Comparison of ENCODE assay signal across 8 mouse cellular contexts in the genomic region with DNA sequence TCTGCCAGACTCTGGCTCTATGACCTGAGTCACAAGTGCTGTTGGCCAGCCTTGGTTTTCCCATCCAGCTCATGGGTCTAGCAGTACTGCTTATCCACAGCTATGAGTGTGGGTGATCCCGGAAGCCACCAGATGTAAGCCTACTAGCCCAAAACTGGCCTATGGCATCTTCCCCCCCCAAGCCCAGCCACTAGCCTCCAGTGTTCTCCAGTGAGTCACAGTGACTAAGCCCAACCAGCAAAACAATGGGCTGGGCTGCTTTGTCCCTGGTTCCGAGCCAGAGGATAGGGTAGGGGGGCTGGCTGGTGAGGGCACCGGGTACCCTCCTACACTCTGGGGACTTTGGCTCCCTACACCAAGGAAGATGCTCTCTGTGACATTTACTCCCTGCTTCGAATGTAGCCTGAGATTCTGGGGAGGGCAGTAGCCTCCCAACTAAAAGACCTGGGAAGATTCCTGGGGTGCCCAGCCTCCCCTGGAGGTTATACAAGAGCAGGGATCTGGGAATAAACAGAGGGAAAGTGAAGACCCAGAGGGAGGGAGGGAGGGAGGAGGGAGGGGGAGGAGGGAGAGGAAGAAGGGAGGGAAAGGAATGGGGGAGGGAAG. TPM values are rescaled to one million over a fixed set of nuclear protein-coding genes. Genes with fewer than 3 reads are reported as not detected.
A peak's percentile ranks its signal among the peaks of the same experiment; 100 is the strongest.
DNase-seq lines count a peak whose midpoint lies in the region; ATAC-seq and TF ChIP-seq lines count a peak whose summit lies in the region.

No protein-coding gene starts in this region.

- in situ Hi-C loops in Patski (cut with MboI; ENCODE audit: low pct_unique_long_range_greater_than_20kb) = no loop called here

- peak; percentile 63 for DNase-seq in hindbrain, embryonic 10.5 days (ENCODE audit: low spot score)
- no peak for DNase-seq in hindbrain, embryonic 14.5 days (ENCODE audit: low spot score)
- peak; percentile 88 for DNase-seq in Patski (ENCODE audit: low read depth, low spot score)
- DNase-seq in gastrocnemius, postnatal 25 days = peak; percentile 71
- DNase-seq in T-cell, adult 2 months (ENCODE audit: low spot score) = no peak

- H3K4me1 ChIP-seq in hindbrain, embryonic 10.5 days (replicated peaks) = peaks cover 55% of the 10 kb centered on the region
- H3K4me1 ChIP-seq in hindbrain, embryonic 14.5 days (replicated peaks; ENCODE audit: control insufficient read depth, insufficient read depth, low read length) = peaks cover 11% of the 10 kb centered on the region
- H3K4me1 ChIP-seq in intestine, embryonic 15.5 days (replicated peaks) = peaks cover 34% of the 10 kb centered on the region
- H3K4me1 ChIP-seq in midbrain, embryonic 12.5 days = peaks cover 19% of the 10 kb centered on the region

- WGBS in hindbrain, embryonic 10.5 days = 23% methylated on average over 4 of the region's 4 CpGs
- 26% methylated on average over 4 of the region's 4 CpGs for WGBS in hindbrain, embryonic 14.5 days
- WGBS in intestine, embryonic 15.5 days = 17% methylated on average over 4 of the region's 4 CpGs
- 25% methylated on average over 4 of the region's 4 CpGs for WGBS in midbrain, embryonic 12.5 days

- no peaks in the 10 kb centered on the region for H3K36me3 ChIP-seq in hindbrain, embryonic 10.5 days
- H3K36me3 ChIP-seq in hindbrain, embryonic 14.5 days (replicated peaks; ENCODE audit: control insufficient read depth, insufficient read depth) = no peaks in the 10 kb centered on the region
- H3K36me3 ChIP-seq in intestine, embryonic 15.5 days = no peaks in the 10 kb centered on the region
- H3K36me3 ChIP-seq in midbrain, embryonic 12.5 days = no peaks in the 10 kb centered on the region

- CTCF ChIA-PET in Patski (lab: Charles Lee) = interaction anchor here (1.0 to 2.3 kb wide), 3 partner anchors 14 to 35 kb away, joined by 3 to 4 read pairs (median 3); no protein-coding TSS in a partner anchor

- H3K9me3 ChIP-seq in hindbrain, embryonic 10.5 days = no peaks in the 10 kb centered on the region
- no peaks in the 10 kb centered on the region for H3K9me3 ChIP-seq in hindbrain, embryonic 14.5 days (ENCODE audit: control insufficient read depth, low read length)
- H3K9me3 ChIP-seq in intestine, embryonic 15.5 days = no peaks in the 10 kb centered on the region
- H3K9me3 ChIP-seq in midbrain, embryonic 12.5 days = no peaks in the 10 kb centered on the region

- POLR2A ChIA-PET in Patski (lab: Charles Lee) = interaction anchor here (0.7 kb wide), 1 partner anchor 34 kb away, joined by 4 read pairs; no protein-coding TSS in a partner anchor

- H3K27me3 ChIP-seq in hindbrain, embryonic 10.5 days (ENCODE audit: insufficient read depth, poor library complexity, severe bottlenecking) = 0 out of 2 replicates have a peak, but pooled peaks cover under 1% of the 10 kb centered on the region
- no peaks in the 10 kb centered on the region for H3K27me3 ChIP-seq in hindbrain, embryonic 14.5 days (ENCODE audit: control insufficient read depth, insufficient read depth, low read length)
- H3K27me3 ChIP-seq in Patski = no peaks in the 10 kb centered on the region
- no peaks in the 10 kb centered on the region for H3K27me3 ChIP-seq in intestine, embryonic 15.5 days (replicated peaks)
- H3K27me3 ChIP-seq in midbrain, embryonic 12.5 days = peaks cover 3% of the 10 kb centered on the region; the same call in 1 of the 2 replicates

- no peak for ATAC-seq in hindbrain, embryonic 14.5 days (ENCODE audit: low FRiP score)
- ATAC-seq in Patski = peak; percentile 92
- ATAC-seq in intestine, embryonic 15.5 days = peak; percentile 68
- 0 out of 2 replicates have a peak, but pooled peaks have one; percentile 27 for ATAC-seq in midbrain, embryonic 12.5 days (ENCODE audit: low FRiP score, low read depth)
- ATAC-seq in activated CD4-positive, CD25-positive, alpha-beta regulatory T cell, adult 4 months = no peak

- no peak overlapping the region for H3K9ac ChIP-seq in hindbrain, embryonic 14.5 days
- H3K9ac ChIP-seq in intestine, embryonic 15.5 days = no peak overlapping the region
- H3K9ac ChIP-seq in midbrain, embryonic 12.5 days (replicated peaks) = no peak overlapping the region

- no peak overlapping the region for H3K4me2 ChIP-seq in hindbrain, embryonic 14.5 days (replicated peaks)
- H3K4me2 ChIP-seq in intestine, embryonic 15.5 days (replicated peaks) = peak overlapping the region; percentile 63
- no peak overlapping the region for H3K4me2 ChIP-seq in midbrain, embryonic 12.5 days (replicated peaks)

- H3K4me3 ChIP-seq in hindbrain, embryonic 10.5 days = no peak overlapping the region
- H3K4me3 ChIP-seq in hindbrain, embryonic 14.5 days (replicated peaks; ENCODE audit: low read length) = no peak overlapping the region
- H3K4me3 ChIP-seq in intestine, embryonic 15.5 days (replicated peaks) = no peak overlapping the region
- H3K4me3 ChIP-seq in midbrain, embryonic 12.5 days = no peak overlapping the region

- no peak for TF ChIP-seq CTCF in Patski (IDR thresholded peaks at IDR 0.05)

- peak overlapping the region; percentile 92 for H3K27ac ChIP-seq in hindbrain, embryonic 10.5 days
- H3K27ac ChIP-seq in hindbrain, embryonic 14.5 days = no peak overlapping the region
- peak overlapping the region; percentile 90 for H3K27ac ChIP-seq in intestine, embryonic 15.5 days
- no peak overlapping the region; the same call in 1 of the 2 replicates for H3K27ac ChIP-seq in midbrain, embryonic 12.5 days (replicated peaks)

RNA-seq across cellular contexts. Expression of a gene that starts 10.3 kb away (rescaled TPM):
- polyA plus RNA-seq in hindbrain, embryonic 10.5 days (2016; fragmentation: Nextera tagmentation; extraction: Ambion mirVana) = 17.9 and 19.4 TPM in 2 replicates
- polyA plus RNA-seq in hindbrain, embryonic 14.5 days (2014; fragmentation: Nextera tagmentation; extraction: Ambion mirVana) = 4.8 and 8.2 TPM in 2 replicates
- 15.5 TPM for polyA plus RNA-seq in Patski (2021)
- 10 to 100 TPM; 43.2 to 60.3 TPM for total RNA-seq in gastrocnemius, postnatal 25 days (2021)
- 130 and 145 TPM in 2 replicates for polyA plus RNA-seq in intestine, embryonic 15.5 days (2015; fragmentation: Nextera tagmentation; extraction: Ambion mirVana)
- polyA plus RNA-seq in midbrain, embryonic 12.5 days (2016; fragmentation: Nextera tagmentation; extraction: Ambion mirVana) = 9.8 and 11.1 TPM in 2 replicates
- 1,000 to 10,000 TPM; 1,487 to 1,560 TPM for polyA plus RNA-seq in activated CD4-positive, CD25-positive, alpha-beta regulatory T cell, adult 4 months (2017; shearing (Covaris generic))

RNA-seq across cellular contexts. Expression of a gene that starts 27.7 kb away (rescaled TPM):
- 1.1 and 3.0 TPM in 2 replicates for polyA plus RNA-seq in hindbrain, embryonic 10.5 days (2016; fragmentation: Nextera tagmentation; extraction: Ambion mirVana)
- polyA plus RNA-seq in hindbrain, embryonic 14.5 days (2014; fragmentation: Nextera tagmentation; extraction: Ambion mirVana) = 1.2 and 1.6 TPM in 2 replicates
- 0.22 TPM for polyA plus RNA-seq in Patski (2021)
- total RNA-seq in gastrocnemius, postnatal 25 days (2021) = over 10,000 TPM; 28,170 to 31,317 TPM
- polyA plus RNA-seq in intestine, embryonic 15.5 days (2015; fragmentation: Nextera tagmentation; extraction: Ambion mirVana) = 1.4 and 4.3 TPM in 2 replicates
- 1.0 and 1.1 TPM in 2 replicates for polyA plus RNA-seq in midbrain, embryonic 12.5 days (2016; fragmentation: Nextera tagmentation; extraction: Ambion mirVana)
- polyA plus RNA-seq in activated CD4-positive, CD25-positive, alpha-beta regulatory T cell, adult 4 months (2017; shearing (Covaris generic)) = 1 to 10 TPM; 2.8 to 3.0 TPM

RNA-seq across cellular contexts. Expression of a gene that starts 29.3 kb away (rescaled TPM):
- polyA plus RNA-seq in hindbrain, embryonic 10.5 days (2016; fragmentation: Nextera tagmentation; extraction: Ambion mirVana) = 1.2 and 1.3 TPM in 2 replicates
- 1.0 TPM in 1 of 2 replicates, not detected in the other for polyA plus RNA-seq in hindbrain, embryonic 14.5 days (2014; fragmentation: Nextera tagmentation; extraction: Ambion mirVana)
- 1.5 TPM for polyA plus RNA-seq in Patski (2021)
- total RNA-seq in gastrocnemius, postnatal 25 days (2021) = over 10,000 TPM; 16,193 to 17,938 TPM
- polyA plus RNA-seq in intestine, embryonic 15.5 days (2015; fragmentation: Nextera tagmentation; extraction: Ambion mirVana) = 4.8 and 4.9 TPM in 2 replicates
- polyA plus RNA-seq in midbrain, embryonic 12.5 days (2016; fragmentation: Nextera tagmentation; extraction: Ambion mirVana) = 0.66 TPM in 1 of 2 replicates, not detected in the other
- polyA plus RNA-seq in activated CD4-positive, CD25-positive, alpha-beta regulatory T cell, adult 4 months (2017; shearing (Covaris generic)) = not detected

RNA-seq across cellular contexts. Expression of a gene that starts 36.3 kb away (rescaled TPM):
- polyA plus RNA-seq in hindbrain, embryonic 10.5 days (2016; fragmentation: Nextera tagmentation; extraction: Ambion mirVana) = not detected in 2 replicates
- not detected in 2 replicates for polyA plus RNA-seq in hindbrain, embryonic 14.5 days (2014; fragmentation: Nextera tagmentation; extraction: Ambion mirVana)
- 11.5 TPM for polyA plus RNA-seq in Patski (2021)
- not detected for total RNA-seq in gastrocnemius, postnatal 25 days (2021)
- 5.4 and 5.6 TPM in 2 replicates for polyA plus RNA-seq in intestine, embryonic 15.5 days (2015; fragmentation: Nextera tagmentation; extraction: Ambion mirVana)
- 0.56 TPM in 1 of 2 replicates, not detected in the other for polyA plus RNA-seq in midbrain, embryonic 12.5 days (2016; fragmentation: Nextera tagmentation; extraction: Ambion mirVana)
- not detected for polyA plus RNA-seq in activated CD4-positive, CD25-positive, alpha-beta regulatory T cell, adult 4 months (2017; shearing (Covaris generic))

Comparison
In these comparisons a context has a peak if more than half of its experiments do, and no peak if none do; other contexts are left out.
1. DNase-seq: peak in hindbrain, embryonic 10.5 days (single experiment), Patski (single experiment) and gastrocnemius, postnatal 25 days (single experiment); none in hindbrain, embryonic 14.5 days (single experiment) and T-cell, adult 2 months (single experiment).
2. H3K27ac ChIP-seq: peak in hindbrain, embryonic 10.5 days (single experiment) and intestine, embryonic 15.5 days (single experiment); none in hindbrain, embryonic 14.5 days (single experiment) and midbrain, embryonic 12.5 days (single experiment).
3. ATAC-seq: peak in Patski (single experiment), intestine, embryonic 15.5 days (single experiment) and midbrain, embryonic 12.5 days (single experiment); none in hindbrain, embryonic 14.5 days (single experiment) and activated CD4-positive, CD25-positive, alpha-beta regulatory T cell, adult 4 months (single experiment).
4. RNA of a gene that starts 10.3 kb away (polyA plus RNA-seq): 1,487 to 1,560 TPM in activated CD4-positive, CD25-positive, alpha-beta regulatory T cell, adult 4 months; 130 to 145 TPM in intestine, embryonic 15.5 days, 17.9 to 19.4 TPM in hindbrain, embryonic 10.5 days, 15.5 TPM in Patski (single experiment), 9.8 to 11.1 TPM in midbrain, embryonic 12.5 days and 4.8 to 8.2 TPM in hindbrain, embryonic 14.5 days; every median in the first group is over 10 times any median in the second.